Mouse (Mus musculus) layer of hippocampus, adult 9-10 months (tissue): ENCODE measurements around the gene Mecom.
"Not testable (repeated sequence)": the region's sequence is repeated elsewhere in the genome, so short reads cannot be mapped to it uniquely, and the experiment has no call there.

Experiments
- DNase-seq: peaks from one replicate; pipeline ENCODE4 v3.0.0; 2022; ENCODE audit warnings: low spot score

The Mecom gene

DNA sequence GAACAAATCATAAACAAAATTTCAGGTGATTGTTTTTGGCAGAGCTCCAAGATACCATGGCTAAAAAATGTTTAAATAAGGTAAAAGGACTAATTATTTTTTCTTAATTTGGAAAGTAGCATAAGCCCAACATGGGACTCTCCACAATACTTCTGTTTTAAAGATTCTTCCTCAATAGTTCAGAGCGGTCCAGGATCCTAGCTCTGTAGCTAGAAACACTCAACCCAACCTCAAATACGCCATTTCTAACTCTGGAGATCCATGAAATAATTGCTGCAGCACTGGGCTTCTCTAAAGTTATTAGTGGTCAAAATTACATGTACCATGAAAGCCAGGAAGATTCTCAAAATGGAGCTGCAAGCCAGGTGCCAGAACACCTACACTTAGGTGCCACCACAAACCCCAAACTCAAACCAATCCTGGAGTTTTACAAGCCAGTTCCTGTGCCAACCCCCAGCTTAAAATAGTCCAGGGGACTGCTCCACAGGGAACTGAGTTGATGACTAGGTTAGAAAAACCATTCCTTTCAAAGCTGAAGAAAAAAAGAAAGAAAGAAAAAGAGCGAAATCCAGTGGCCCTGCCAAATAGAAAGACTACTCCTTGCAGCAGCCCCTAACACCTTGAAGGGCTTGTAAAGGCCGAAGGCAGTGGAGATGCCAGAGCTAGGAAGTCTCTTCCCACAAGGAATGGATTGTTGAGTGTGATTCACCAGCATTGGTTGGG, 102.4 kb downstream of the Mecom start:
- DNase-seq = no peak

DNA sequence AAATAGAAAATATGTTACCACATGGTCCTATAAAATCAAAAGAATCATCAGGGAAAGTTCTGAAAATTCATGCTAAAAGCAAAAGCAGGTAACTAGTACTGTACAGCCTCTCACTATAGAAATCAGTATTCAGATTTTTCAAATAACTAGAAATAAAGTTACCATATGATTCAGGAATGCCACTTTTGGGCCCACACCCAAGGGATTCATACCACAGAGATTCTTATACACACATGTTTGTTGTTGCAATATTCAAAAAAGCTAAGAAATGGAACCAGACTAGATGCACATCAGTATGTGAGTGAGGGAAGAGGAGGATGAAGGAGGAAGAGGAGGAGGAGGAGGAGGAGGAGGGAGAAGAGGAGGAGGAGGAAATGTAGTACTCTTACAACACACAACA, 106.2 kb downstream of the Mecom start:
- no peak for DNase-seq

DNA sequence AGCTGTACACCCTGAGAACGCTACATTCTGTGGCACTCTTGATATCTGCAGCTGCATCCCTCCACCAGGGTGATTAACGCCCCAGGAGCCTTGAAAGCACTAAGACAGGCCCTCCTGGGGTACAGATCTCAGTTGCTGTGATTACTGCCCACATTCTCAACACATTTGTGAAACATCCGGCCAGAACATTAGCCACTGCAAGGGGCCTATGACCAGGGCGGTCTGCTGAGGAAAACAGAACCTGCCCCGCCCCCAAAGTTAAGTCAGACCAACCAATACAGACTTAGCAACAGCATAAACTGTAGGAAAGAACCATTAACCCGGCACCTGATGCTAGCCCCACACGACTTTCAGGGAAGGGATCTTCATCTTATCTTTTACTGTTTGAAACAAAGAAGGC, 109.8 kb downstream of the Mecom start:
- DNase-seq = no peak

DNA sequence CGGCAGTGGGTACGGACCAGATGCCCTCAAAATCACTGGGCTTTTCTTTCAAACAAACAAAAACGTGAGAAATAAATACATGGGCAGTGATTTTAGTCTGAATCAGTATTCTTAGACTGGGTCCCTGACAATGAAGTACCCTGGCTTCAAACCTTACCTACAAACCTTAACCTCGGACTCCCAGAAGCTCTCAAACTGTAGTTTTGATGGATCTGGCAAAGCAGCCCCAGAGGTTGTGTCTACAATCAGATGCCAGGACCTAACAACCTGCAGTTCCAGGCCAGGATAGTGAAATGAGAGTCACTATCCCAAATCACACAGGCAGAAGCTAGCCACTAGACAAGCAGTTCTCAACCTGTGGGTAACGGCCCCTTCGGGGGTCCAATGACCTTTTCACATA, 111.2 kb downstream of the Mecom start:
- DNase-seq = no peak

DNA sequence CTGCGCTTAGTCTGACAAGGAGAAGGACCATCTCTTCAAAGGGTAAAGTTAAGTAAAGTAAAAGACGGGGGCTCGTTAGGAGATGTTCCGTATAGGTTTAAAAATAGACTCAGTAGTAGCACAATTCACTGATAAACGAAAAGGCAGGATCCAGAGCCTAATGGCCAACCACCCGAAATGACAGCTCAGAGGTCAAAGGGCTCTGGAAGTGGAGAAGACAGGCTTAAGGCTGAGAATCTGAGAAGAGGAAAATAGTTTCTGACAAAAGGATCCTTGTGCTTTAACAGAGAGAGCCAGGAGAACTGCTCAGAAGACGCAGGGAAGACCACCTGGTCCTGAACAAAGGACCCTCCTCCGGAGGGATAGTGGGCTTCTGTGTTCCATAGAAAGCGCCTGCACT, 111.7 kb downstream of the Mecom start:
- no peak for DNase-seq

GRCm38 (mm10) chr3:30428877-30429276, 118.9 kb downstream of the Mecom start:
- DNase-seq = no peak

DNA sequence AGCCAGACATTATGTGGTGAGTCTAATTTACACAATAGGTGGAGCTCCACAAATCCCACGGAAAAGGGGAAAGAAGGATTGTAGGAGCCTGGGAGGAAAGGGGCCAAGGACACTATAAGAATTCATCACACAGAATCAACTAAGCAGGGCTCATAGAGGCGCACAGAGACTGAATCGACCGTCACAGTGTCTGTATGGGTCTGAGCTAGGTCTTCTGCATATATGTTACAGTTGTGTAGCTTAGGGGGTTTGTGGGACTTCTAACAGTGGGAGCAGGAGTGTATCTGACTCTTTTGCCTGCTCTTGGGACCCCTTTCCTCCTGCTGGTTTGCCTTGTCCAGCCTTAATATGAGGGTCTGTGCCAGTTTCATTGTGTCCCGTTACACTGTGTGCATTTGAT, 123.8 kb downstream of the Mecom start:
- DNase-seq = no peak

- DNase-seq = not testable (repeated sequence)
These were observed 125.9 kb downstream of the Mecom start for GRCm38 (mm10) chr3:30421948-30422347.

GRCm38 (mm10) chr3:30420899-30421298, 126.9 kb downstream of the Mecom start:
- DNase-seq = no peak

DNA sequence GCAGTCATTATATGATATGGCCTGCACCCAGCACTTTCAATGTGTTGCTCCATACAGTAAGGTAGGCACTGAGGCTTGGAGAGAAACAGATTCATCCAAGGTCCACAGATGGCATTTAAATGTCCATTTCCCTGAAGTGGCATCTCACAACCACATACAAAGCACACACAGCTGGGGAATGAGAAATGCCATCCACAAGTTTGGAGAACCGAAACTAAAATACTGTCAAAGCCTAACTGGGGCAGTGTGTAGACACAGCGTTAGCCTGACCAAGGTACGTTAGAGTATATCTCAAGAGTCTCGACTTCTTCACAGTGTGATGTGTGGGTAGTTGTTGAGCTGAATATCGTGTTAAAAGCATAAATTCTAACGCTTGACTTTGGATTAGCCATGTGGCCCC, 133.6 kb downstream of the Mecom start:
- DNase-seq = no peak

DNA sequence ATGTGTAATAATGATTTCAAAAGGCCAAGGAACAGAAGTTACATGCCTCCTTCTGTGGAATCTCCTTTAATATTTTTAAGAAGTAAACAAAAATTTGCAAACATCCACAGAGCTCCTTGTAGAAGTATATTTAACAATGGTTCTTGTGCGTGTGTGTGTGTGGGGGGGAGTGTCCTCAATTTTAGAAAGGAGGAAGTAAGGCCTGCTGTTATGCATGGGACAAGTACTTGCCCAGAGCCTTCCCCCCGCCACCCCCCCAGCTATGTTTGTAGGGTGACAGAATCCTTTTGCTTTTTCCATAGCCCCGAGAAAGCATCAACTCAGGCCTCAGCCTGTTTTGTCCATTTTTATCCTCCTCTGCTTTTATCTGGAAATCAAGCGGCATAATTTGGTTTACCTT, 137.0 kb downstream of the Mecom start:
- no peak for DNase-seq

- no peak for DNase-seq
These were observed 143.0 kb downstream of the Mecom start for GRCm38 (mm10) chr3:30404821-30405220.

DNA sequence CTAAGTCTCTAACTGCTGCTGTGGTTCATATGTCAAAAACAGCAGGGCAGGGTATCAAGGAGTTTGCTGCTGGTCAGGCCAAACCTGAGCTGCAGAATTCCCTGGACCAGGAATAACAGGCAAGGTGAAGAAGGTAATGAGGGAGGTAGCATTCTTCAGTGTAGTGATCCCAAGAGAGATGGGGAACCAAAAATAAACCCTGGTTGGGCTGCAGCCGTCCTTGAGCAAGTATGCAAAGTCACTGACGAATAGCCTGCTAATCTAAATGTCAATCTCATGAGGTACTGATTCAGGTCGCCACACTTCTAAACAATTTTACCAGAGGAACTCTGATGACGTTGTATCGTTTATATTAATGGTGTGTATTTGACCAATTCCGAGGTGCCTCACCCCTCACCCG, 148.9 kb downstream of the Mecom start:
- no peak for DNase-seq

GRCm38 (mm10) chr3:30394911-30395310, 152.9 kb downstream of the Mecom start:
- no peak for DNase-seq

DNA sequence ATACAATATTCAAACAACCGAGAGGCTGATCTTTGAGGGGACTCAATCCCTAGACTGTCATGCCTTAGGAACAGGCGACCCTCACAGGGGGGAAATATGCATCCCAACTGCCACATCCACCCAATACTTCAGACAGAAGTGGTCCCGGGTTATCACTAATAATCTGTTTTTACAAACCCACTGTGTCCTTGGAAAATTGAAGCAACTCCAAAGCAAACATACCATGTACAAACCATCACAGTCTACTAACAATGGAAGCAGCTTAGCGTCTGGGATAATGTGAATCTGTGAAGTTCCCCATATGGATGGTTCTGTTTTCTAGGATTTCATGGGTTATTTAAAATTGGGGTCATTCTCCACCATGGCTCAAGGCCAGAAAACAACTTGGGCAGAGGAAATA, 155.1 kb downstream of the Mecom start:
- DNase-seq = no peak

DNA sequence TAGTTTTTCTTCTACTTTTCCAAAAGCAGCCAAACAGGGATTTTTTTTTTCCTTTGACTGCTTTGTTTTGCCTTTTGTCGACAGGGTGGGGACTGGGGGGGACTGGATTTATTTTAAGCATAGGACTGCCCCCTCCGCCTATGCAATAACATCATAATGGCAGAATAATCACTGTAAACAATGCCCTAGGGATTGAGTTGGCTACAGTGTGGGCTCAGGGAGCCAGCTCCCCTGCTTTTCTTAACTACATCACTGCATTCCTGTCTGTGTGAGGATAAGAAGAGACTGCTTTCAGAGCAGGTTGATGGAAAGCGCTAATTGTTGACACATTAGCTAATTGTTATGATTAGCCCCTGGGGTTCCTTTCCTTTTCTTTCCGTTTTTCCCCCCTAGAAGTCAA, 155.6 kb downstream of the Mecom start:
- DNase-seq = no peak

DNA sequence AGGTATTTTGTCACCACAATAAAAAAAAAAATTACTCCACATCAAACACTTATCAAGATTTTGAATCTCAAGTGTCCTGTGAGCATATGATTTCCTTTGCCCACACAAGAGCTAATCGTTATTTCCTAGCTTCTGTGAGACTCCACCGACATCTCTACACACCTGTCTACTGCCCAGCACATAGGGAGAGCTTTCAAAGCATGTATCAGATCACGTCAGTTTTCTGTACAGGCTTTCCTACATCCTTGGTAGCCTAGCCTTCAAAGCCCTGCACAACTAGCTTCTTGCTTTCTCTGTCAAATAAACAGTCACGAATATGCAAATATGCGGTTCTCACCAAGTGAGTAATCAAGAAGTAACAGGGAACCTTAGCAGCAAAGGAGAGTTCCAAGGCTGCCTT, 157.5 kb downstream of the Mecom start:
- no peak for DNase-seq

- DNase-seq = no peak
These were observed 167.5 kb downstream of the Mecom start for GRCm38 (mm10) chr3:30380273-30380672.

GRCm38 (mm10) chr3:30379301-30379700, 168.5 kb downstream of the Mecom start:
- no peak for DNase-seq

GRCm38 (mm10) chr3:30371472-30371871, 176.3 kb downstream of the Mecom start:
- DNase-seq = no peak

GRCm38 (mm10) chr3:30370860-30371455, 176.8 kb downstream of the Mecom start:
- no peak for DNase-seq

DNA sequence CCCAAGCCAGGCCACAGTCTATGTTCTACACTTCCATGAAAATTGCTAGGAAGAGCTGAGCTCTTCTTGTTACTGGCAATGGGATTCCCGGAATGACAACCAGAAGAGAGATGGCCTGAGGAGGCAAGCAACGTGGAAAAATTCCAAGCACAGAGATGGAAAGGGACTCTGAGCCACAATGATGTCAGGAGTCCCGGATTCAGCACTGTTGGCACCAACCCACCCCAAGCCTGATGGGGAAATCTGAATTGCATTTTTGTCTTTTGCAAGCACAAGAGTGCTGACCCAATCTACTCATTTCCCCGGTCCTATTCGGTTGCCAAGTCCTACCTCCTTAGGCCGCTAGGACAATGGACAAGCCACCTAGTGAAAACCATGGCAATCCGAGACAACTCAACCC, 181.2 kb downstream of the Mecom start:
- no peak for DNase-seq

- no peak for DNase-seq
These were observed 186.6 kb downstream of the Mecom start for GRCm38 (mm10) chr3:30361190-30361589.
